Mouse (Mus musculus) liver, postnatal 0 days (tissue): ENCODE measurements around the gene Trub2.

ENCODE experiments used
- CTCF ChIP-seq: sonication (generic); IDR thresholded peaks from 2 replicates; pipeline ENCODE4 v1.5.1; 2016; ENCODE audit warnings: antibody characterized with exemption, low read depth
- EP300 ChIP-seq: IDR thresholded peaks from 2 replicates; pipeline ENCODE4 v1.6.1; 2016; ENCODE audit warnings: antibody characterized with exemption, low read depth, mild to moderate bottlenecking

DNA sequence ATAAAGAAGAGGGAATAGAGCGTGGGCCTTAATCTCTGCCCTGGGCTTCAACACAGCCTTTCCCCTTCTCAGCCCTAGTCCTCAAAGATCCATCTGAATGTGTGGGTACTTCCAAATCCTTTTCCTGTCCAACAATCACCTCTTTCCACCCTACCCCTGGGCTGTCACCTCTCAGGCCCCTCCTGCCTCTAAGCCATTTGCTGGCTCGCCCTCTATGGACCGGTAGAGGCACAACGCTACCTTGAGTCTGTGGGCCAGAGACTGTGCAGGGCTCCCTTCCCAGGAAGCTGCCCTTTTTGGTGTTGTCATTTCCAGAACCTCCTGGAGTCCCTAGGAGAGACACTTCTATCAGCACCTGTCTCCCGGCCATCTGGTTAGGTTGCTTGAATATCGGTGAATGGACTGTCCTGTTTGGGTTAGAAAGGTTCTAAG, 15.1 kb upstream of the Trub2 start:
- no peak for TF ChIP-seq EP300
- peak; percentile 67 for TF ChIP-seq CTCF
